Mouse (Mus musculus) 416B (cell line): ENCODE results near the gene Tst.

ENCODE experiments used
- DNase-seq: peaks from one replicate; pipeline ENCODE4 v3.0.0; 2011; ENCODE audit warnings: low read depth

Tst gene

GRCm38 (mm10) chr15:78429871-78430622 lies 24.3 kb upstream of the Tst start:
- no peak for DNase-seq

- DNase-seq = no peak
Observed at GRCm38 (mm10) chr15:78429139-78429459, 23.4 kb upstream of the Tst start.

GRCm38 (mm10) chr15:78428391-78429138 lies 22.9 kb upstream of the Tst start, which contains the start of gene Kctd17:
Gene Kctd17, plus strand, starts transcription at chr15:78428564.
- no peak for DNase-seq

- no peak for DNase-seq
Observed at GRCm38 (mm10) chr15:78425230-78425629, 19.5 kb upstream of the Tst start.

GRCm38 (mm10) chr15:78424507-78424906 lies 18.8 kb upstream of the Tst start:
- DNase-seq = no peak

GRCm38 (mm10) chr15:78422046-78422956 lies 16.6 kb upstream of the Tst start:
- peak; percentile 74 for DNase-seq

GRCm38 (mm10) chr15:78420395-78420794 lies 14.7 kb upstream of the Tst start:
- DNase-seq = peak; percentile 21

GRCm38 (mm10) chr15:78416937-78417336 lies 11.2 kb upstream of the Tst start:
- DNase-seq = no peak

- no peak for DNase-seq
Observed at GRCm38 (mm10) chr15:78414157-78414556, 8.4 kb upstream of the Tst start.

- DNase-seq = no peak
Observed at GRCm38 (mm10) chr15:78413719-78414117, 8.0 kb upstream of the Tst start.

GRCm38 (mm10) chr15:78413083-78413718 lies 7.5 kb upstream of the Tst start:
- peak; percentile 88 for DNase-seq

- no peak for DNase-seq
Observed at GRCm38 (mm10) chr15:78409570-78410052, 3.9 kb upstream of the Tst start.

GRCm38 (mm10) chr15:78406293-78406934 lies 707 bp upstream of the Tst start, which contains the start of gene Mpst:
Gene Mpst, plus strand, starts transcription at chr15:78406416.
- peak; percentile 93 for DNase-seq

GRCm38 (mm10) chr15:78405098-78405497 lies 609 bp downstream of the Tst start:
- no peak for DNase-seq

- no peak for DNase-seq
Observed at GRCm38 (mm10) chr15:78403896-78404295, 1.8 kb downstream of the Tst start.

GRCm38 (mm10) chr15:78403301-78403741 lies 2.4 kb downstream of the Tst start:
- no peak for DNase-seq

- no peak for DNase-seq
Observed at GRCm38 (mm10) chr15:78402423-78402822, 3.3 kb downstream of the Tst start.

- peak; percentile 51 for DNase-seq
Observed at GRCm38 (mm10) chr15:78401921-78402320, 3.8 kb downstream of the Tst start.

- DNase-seq = peak; percentile 86
Observed at GRCm38 (mm10) chr15:78401345-78401744, 4.4 kb downstream of the Tst start.

- no peak for DNase-seq
Observed at GRCm38 (mm10) chr15:78395478-78395962, 10.2 kb downstream of the Tst start, which contains the start of gene Tex33. Gene Tex33, minus strand, starts transcription at chr15:78395912.

GRCm38 (mm10) chr15:78390855-78391254 lies 14.9 kb downstream of the Tst start:
- peak; percentile 66 for DNase-seq
